Mouse (Mus musculus): ENCODE measurements around the gene Prss45.
"Not testable (repeated sequence)": the region's sequence is repeated elsewhere in the genome, so short reads cannot be mapped to it uniquely, and the experiment has no call there.

DNA sequence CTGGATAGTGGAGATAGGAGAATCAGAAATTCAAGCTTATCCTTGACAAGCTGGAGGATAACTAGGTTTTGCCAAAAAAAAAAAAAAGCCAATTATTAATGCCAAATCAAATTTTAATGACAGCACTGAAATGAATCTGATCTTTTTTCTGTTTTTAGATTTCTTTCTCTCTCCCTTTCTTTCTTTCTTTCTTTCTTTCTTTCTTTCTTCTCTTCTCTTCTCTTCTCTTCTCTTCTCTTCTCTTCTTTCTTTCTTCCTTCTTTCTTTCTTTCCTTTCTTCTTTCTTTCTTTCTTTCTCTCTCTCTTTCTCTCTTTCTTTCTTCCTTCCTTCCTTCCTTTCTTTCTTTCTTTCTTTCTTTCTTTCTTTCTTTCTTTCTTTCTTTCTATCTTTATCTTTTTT lies 13.8 kb upstream of the Prss45 start:
- not testable (repeated sequence) for TF ChIP-seq POLR2A, CTCF (IDR thresholded peaks at IDR 0.05; ENCODE audit: extremely low read depth, insufficient read depth, low read length)

All from cortical plate, adult 2 months (tissue).